8 mouse cellular contexts compared by ENCODE assay signal in genomic region chr8:125254188-125255005, GRCm38 (mm10).
A peak's percentile ranks its signal among the peaks of the same experiment; 100 is the strongest.
DNase-seq lines count a peak whose midpoint lies in the region; ATAC-seq and TF ChIP-seq lines count a peak whose summit lies in the region.

No protein-coding gene starts in this region.

- peak overlapping the region; percentile 96 for H3K27ac ChIP-seq in forebrain, embryonic 14.5 days (ENCODE audit: low read depth, low read length)
- H3K27ac ChIP-seq in liver, embryonic 15.5 days (replicated peaks): no peak overlapping the region
- H3K27ac ChIP-seq in neural tube, embryonic 13.5 days (replicated peaks): peak overlapping the region; percentile 92
- H3K27ac ChIP-seq in stomach, postnatal 0 days (replicated peaks): peak overlapping the region; percentile 70

- peak; percentile 4 for DNase-seq in c-Kit-positive CD71-positive TER-119-positive erythroid progenitor cells, embryonic 14.5 days (ENCODE audit: low spot score)
- DNase-seq in forebrain, embryonic 14.5 days (ENCODE audit: low spot score): peak; percentile 98
- DNase-seq in heart, postnatal 10 days: peak; percentile 91 to 93
- DNase-seq in kidney, postnatal 4 days: peak; percentile 84 to 90
- DNase-seq in stomach, postnatal 0 days (ENCODE audit: low spot score): peak; percentile 75

- 0% methylated on average over 23 of the region's 23 CpGs for whole genome bisulfite sequencing in forebrain, embryonic 14.5 days
- WGBS in liver, embryonic 15.5 days (ENCODE audit: insufficient replicate concordance): 27% methylated on average over 23 of the region's 23 CpGs
- WGBS in neural tube, embryonic 13.5 days: 11% methylated on average over 23 of the region's 23 CpGs
- 30% methylated on average over 23 of the region's 23 CpGs for WGBS in stomach, postnatal 0 days

- no peaks in the 10 kb centered on the region for H3K9me3 ChIP-seq in forebrain, embryonic 14.5 days (replicated peaks; ENCODE audit: control insufficient read depth, low read length)
- H3K9me3 ChIP-seq in liver, embryonic 15.5 days (replicated peaks): no peaks in the 10 kb centered on the region
- H3K9me3 ChIP-seq in neural tube, embryonic 13.5 days: no peaks in the 10 kb centered on the region
- H3K9me3 ChIP-seq in stomach, postnatal 0 days (ENCODE audit: control insufficient read depth, low read length): no peaks in the 10 kb centered on the region

- H3K4me1 ChIP-seq in forebrain, embryonic 14.5 days (ENCODE audit: control insufficient read depth, insufficient read depth, low read length): peaks cover 14% of the 10 kb centered on the region
- H3K4me1 ChIP-seq in liver, embryonic 15.5 days (replicated peaks): 0 out of 2 replicates have a peak, but pooled peaks cover 5% of the 10 kb centered on the region
- peaks cover 36% of the 10 kb centered on the region for H3K4me1 ChIP-seq in neural tube, embryonic 13.5 days (replicated peaks)
- H3K4me1 ChIP-seq in stomach, postnatal 0 days (replicated peaks; ENCODE audit: control insufficient read depth, insufficient read depth): peaks cover 4% of the 10 kb centered on the region; the same call in 1 of the 2 replicates

- peak overlapping the region; percentile 82 for H3K4me2 ChIP-seq in forebrain, embryonic 14.5 days (ENCODE audit: low read length)
- peak overlapping the region; percentile 54 for H3K4me2 ChIP-seq in liver, embryonic 15.5 days
- H3K4me2 ChIP-seq in neural tube, embryonic 13.5 days: peak overlapping the region; percentile 57
- H3K4me2 ChIP-seq in stomach, postnatal 0 days (replicated peaks; ENCODE audit: low read depth): peak overlapping the region; percentile 63

- H3K27me3 ChIP-seq in forebrain, embryonic 14.5 days (replicated peaks; ENCODE audit: control insufficient read depth, insufficient read depth, low read length): no peaks in the 10 kb centered on the region
- no peaks in the 10 kb centered on the region; the same call in 1 of the 2 replicates for H3K27me3 ChIP-seq in liver, embryonic 15.5 days
- H3K27me3 ChIP-seq in neural tube, embryonic 13.5 days: no peaks in the 10 kb centered on the region
- H3K27me3 ChIP-seq in stomach, postnatal 0 days (ENCODE audit: control insufficient read depth, insufficient read depth, low read length): no peaks in the 10 kb centered on the region

- H3K9ac ChIP-seq in forebrain, embryonic 14.5 days (ENCODE audit: low read length): peak overlapping the region; percentile 67
- H3K9ac ChIP-seq in liver, embryonic 15.5 days: no peak overlapping the region
- peak overlapping the region; percentile 67 for H3K9ac ChIP-seq in neural tube, embryonic 13.5 days
- H3K9ac ChIP-seq in stomach, postnatal 0 days (ENCODE audit: low read length): no peak overlapping the region

- intact Hi-C loops in heart, postnatal 10 days (cut with DNase I): no loop called here

- peak overlapping the region; percentile 37 for H3K4me3 ChIP-seq in forebrain, embryonic 14.5 days (ENCODE audit: low read depth, low read length)
- H3K4me3 ChIP-seq in liver, embryonic 15.5 days (replicated peaks): no peak overlapping the region
- peak overlapping the region; percentile 37 for H3K4me3 ChIP-seq in neural tube, embryonic 13.5 days
- H3K4me3 ChIP-seq in stomach, postnatal 0 days (ENCODE audit: low read depth, low read length): peak overlapping the region; percentile 38

- peak; percentile 81 for ATAC-seq in CD4-positive, CD25-positive, alpha-beta regulatory T cell, adult 4 months
- ATAC-seq in forebrain, embryonic 14.5 days: peak; percentile 91
- ATAC-seq in liver, embryonic 15.5 days (ENCODE audit: insufficient read depth): no peak
- peak; percentile 85 for ATAC-seq in neural tube, embryonic 13.5 days (ENCODE audit: low read depth)
- ATAC-seq in stomach, postnatal 0 days (ENCODE audit: low FRiP score, low TSS enrichment): peak; percentile 63

- TF ChIP-seq EP300 in stomach, postnatal 0 days (optimal IDR thresholded peaks at IDR 0.05): no peak

- no peaks in the 10 kb centered on the region for H3K36me3 ChIP-seq in forebrain, embryonic 14.5 days (ENCODE audit: control insufficient read depth, insufficient read depth, low read length)
- no peaks in the 10 kb centered on the region for H3K36me3 ChIP-seq in liver, embryonic 15.5 days (replicated peaks)
- no peaks in the 10 kb centered on the region for H3K36me3 ChIP-seq in neural tube, embryonic 13.5 days
- no peaks in the 10 kb centered on the region for H3K36me3 ChIP-seq in stomach, postnatal 0 days (ENCODE audit: control insufficient read depth, insufficient read depth, low read length)

- no peak for TF ChIP-seq CTCF in stomach, postnatal 0 days (IDR thresholded peaks at IDR 0.05; ENCODE audit: low read depth)

Comparison
In these comparisons a context has a peak if more than half of its experiments do, and no peak if none do; other contexts are left out.
1. DNase-seq: peak in every context shown above with its lines; median percentile 98 in forebrain, embryonic 14.5 days; 92 in heart, postnatal 10 days; 87 in kidney, postnatal 4 days; 75 in stomach, postnatal 0 days; 4 in c-Kit-positive CD71-positive TER-119-positive erythroid progenitor cells, embryonic 14.5 days.
2. H3K9ac ChIP-seq: peak in forebrain, embryonic 14.5 days (single experiment) and neural tube, embryonic 13.5 days (single experiment); none in liver, embryonic 15.5 days (single experiment) and stomach, postnatal 0 days (single experiment).
3. Peak in every context shown above with its lines, with median percentiles within 50 percentile points of each other: H3K4me2 ChIP-seq.